In the genomic region with DNA sequence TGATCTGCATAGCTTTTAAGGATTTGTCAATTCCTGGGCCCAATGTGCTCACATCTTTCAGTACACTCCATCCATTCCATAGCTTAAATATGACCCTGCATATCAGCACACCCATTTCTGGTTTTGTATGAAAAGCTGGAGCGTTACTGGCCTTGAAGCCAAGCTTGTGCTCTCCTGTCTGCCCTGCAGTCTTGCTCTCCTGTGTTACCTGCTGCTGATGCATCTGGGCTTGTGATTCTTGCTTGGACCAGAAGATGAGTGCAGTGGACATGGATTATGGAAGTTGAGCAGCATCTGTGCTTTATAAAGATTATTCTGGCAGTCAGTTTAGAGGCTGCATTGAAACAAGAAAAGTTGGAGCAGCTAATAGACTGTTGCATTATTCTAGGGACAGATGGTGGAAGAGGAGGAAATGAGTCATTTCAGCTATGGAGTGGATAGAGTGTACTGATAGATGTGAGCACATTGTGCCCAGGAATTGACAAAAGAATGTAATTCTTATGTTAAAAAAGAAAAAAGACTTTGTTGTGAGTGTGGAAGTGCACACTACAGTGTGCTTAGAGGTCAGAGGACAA, we compare ENCODE assay signal across 16 mouse cellular contexts. TPM values are rescaled to one million over a fixed set of nuclear protein-coding genes. Genes with fewer than 3 reads are reported as not detected.
A peak's percentile ranks its signal among the peaks of the same experiment; 100 is the strongest.
DNase-seq lines count a peak whose midpoint lies in the region; ATAC-seq lines count a peak whose summit lies in the region.
"Had no signal": no experiment of that assay in that cellular context is flagged by ENCODE, and none has a peak within 500 bp of the region (broad histone marks: within the 10 kb centered on the region; RNA-seq: fewer than 3 reads in every experiment).

No protein-coding gene starts in this region.

- DNase-seq in frontal cortex, adult 2 months (ENCODE audit: extremely low spot score in 1 of 2, low spot score in 1 of 2) = peak; percentile 35 to 68
- DNase-seq in frontal cortex, postnatal 25 days (ENCODE audit: low spot score in 2 of 2) = no peak
- peak; percentile 47 for DNase-seq in layer of hippocampus, adult 9-10 months (ENCODE audit: low spot score)
- DNase-seq in layer of hippocampus, adult 8-10 months (ENCODE audit: low spot score in 2 of 2) = no peak
- DNase-seq in 3T3-L1 (ENCODE audit: low read depth, low spot score) = peak; percentile 70
- peak; percentile 86 for DNase-seq in brain, adult 2 months (ENCODE audit: low read depth, low spot score)
- DNase-seq in kidney, adult 11 months = no peak
- DNase-seq: adrenal gland, postnatal 14 days; B cell, adult 2 months; cerebellum, postnatal 14 days; kidney, adult 8-10 months; kidney, postnatal 36 days; lung, postnatal 10 days; thymus, postnatal 36 days had no signal

- no peak for ATAC-seq in activated CD4-positive, CD25-positive, alpha-beta regulatory T cell, adult 4 months
- ATAC-seq: forebrain, embryonic 14.5 days had no signal

RNA-seq across cellular contexts. Expression of a gene that starts 19.6 kb away (rescaled TPM):
- 80.3 and 82.7 TPM in 2 replicates for polyA plus RNA-seq in frontal cortex, adult 2 months (2012; rRNA removed)
- 100 to 1,000 TPM; 132 to 150 (median 135) TPM for total RNA-seq in layer of hippocampus, adult 8-10 months (2022)
- polyA plus RNA-seq in activated CD4-positive, CD25-positive, alpha-beta regulatory T cell, adult 4 months (2017; shearing (Covaris generic)) = 10 to 100 TPM; 21.3 TPM

Comparison
In these comparisons a context has a peak if more than half of its experiments do, and no peak if none do; other contexts are left out.
1. DNase-seq: peak in frontal cortex, adult 2 months (2 of 2), layer of hippocampus, adult 9-10 months (single experiment), 3T3-L1 (single experiment) and brain, adult 2 months (single experiment); none in frontal cortex, postnatal 25 days (0 of 2), layer of hippocampus, adult 8-10 months (0 of 2) and kidney, adult 11 months (single experiment).